Mouse (Mus musculus) testis, adult 2 months (tissue): ENCODE results near the gene Bpifb1. TPM values are rescaled to one million over a fixed set of nuclear protein-coding genes. Genes with fewer than 3 reads are reported as not detected.
"Not testable (repeated sequence)": the region's sequence is repeated elsewhere in the genome, so short reads cannot be mapped to it uniquely, and the experiment has no call there.

Experiments used
- H3K27ac ChIP-seq: fragments of 200-500 bp; 2 replicates; pipeline ENCODE4 v1.5.1; 2012; ENCODE audit warnings: low read depth, low read length; ENCODE audit not compliant: control insufficient read depth, insufficient read depth
- H3K27me3 ChIP-seq: fragments of 200-500 bp; 2 replicates; pipeline ENCODE4 v1.6.1; 2012; ENCODE audit warnings: mild to moderate bottlenecking, low read length, moderate library complexity; ENCODE audit not compliant: control insufficient read depth, insufficient read depth
- H3K36me3 ChIP-seq: fragments of 200-500 bp; 2 replicates; pipeline ENCODE4 v1.6.1; 2012; ENCODE audit warnings: mild to moderate bottlenecking, low read length; ENCODE audit not compliant: control insufficient read depth, insufficient read depth
- H3K4me1 ChIP-seq: fragments of 200-500 bp; 2 replicates; pipeline ENCODE4 v1.6.1; 2012; ENCODE audit warnings: low read length; ENCODE audit not compliant: control insufficient read depth, insufficient read depth
- H3K4me3 ChIP-seq: fragments of 200-500 bp; 2 replicates; pipeline ENCODE4 v1.5.1; 2012; ENCODE audit warnings: low read depth, mild to moderate bottlenecking, low read length, moderate library complexity, mixed read lengths; ENCODE audit not compliant: control insufficient read depth
- CTCF ChIP-seq: fragments of 200-500 bp; IDR thresholded peaks from 2 replicates; pipeline ENCODE4 v1.5.1; 2012; ENCODE audit warnings: low read depth, mild to moderate bottlenecking, inconsistent platforms, low read length, moderate library complexity; ENCODE audit not compliant: control insufficient read depth, insufficient read depth, insufficient replicate concordance
- POLR2A ChIP-seq: fragments of 200-500 bp; IDR thresholded peaks from 2 replicates; pipeline ENCODE4 v1.6.1; 2012; ENCODE audit warnings: low read depth, mild to moderate bottlenecking, inconsistent platforms, low read length, moderate library complexity; ENCODE audit not compliant: control insufficient read depth
- polyA plus RNA-seq: library from polyadenylated mRNA; depleted of rRNA; stranded (reverse); fragments of >200 nt; gene quantifications from 2 replicates; pipeline ENCODE4 v1.2.3, GENCODE M21; 2012

Gene Bpifb1
- polyA plus RNA-seq, 1 experiment: 0.42 TPM

- Histone ChIP-seq H3K27ac (no peak overlapping the region), H3K36me3 (no peaks in the 10 kb centered on the region), H3K27me3 (no peaks in the 10 kb centered on the region), H3K4me3 (no peak overlapping the region), H3K4me1 (no peaks in the 10 kb centered on the region)
- TF ChIP-seq POLR2A (no peak), CTCF (no peak)
These were observed 21.4 kb upstream of the Bpifb1 start for GRCm38 (mm10) chr2:154169172-154169571.

- TF ChIP-seq POLR2A: no peak
- TF ChIP-seq CTCF: no peak
- Histone ChIP-seq H3K36me3 (no peaks in the 10 kb centered on the region), H3K27me3 (no peaks in the 10 kb centered on the region), H3K4me1 (no peaks in the 10 kb centered on the region), H3K4me3 (no peak overlapping the region), H3K27ac (no peak overlapping the region)
These were observed 19.0 kb upstream of the Bpifb1 start for GRCm38 (mm10) chr2:154171621-154172020.

DNA sequence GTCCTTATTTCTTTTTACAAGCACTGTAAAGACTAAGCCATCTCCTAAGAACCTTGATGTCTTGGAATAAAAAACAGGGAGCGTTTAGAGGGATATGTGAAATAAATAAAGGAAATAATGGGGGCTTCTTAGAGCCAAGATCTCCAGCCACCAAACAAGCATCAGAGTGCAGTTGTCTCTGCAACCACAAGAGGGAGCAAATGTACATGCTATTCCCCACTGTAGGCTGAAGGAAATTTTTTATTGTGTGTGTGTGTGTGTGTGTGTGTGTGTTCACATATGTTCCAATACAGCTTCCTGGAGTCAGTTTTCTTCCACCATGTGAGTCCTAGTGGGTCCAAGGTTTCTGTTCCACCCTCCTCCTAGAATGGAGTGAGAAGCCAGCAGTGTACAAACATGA is 17.3 kb upstream of the Bpifb1 start:
- no peaks in the 10 kb centered on the region for H3K4me1 ChIP-seq
- H3K4me3 ChIP-seq: no peak overlapping the region
- no peak overlapping the region for H3K27ac ChIP-seq
- H3K36me3 ChIP-seq: no peaks in the 10 kb centered on the region
- TF ChIP-seq POLR2A (no peak), CTCF (no peak)
- no peaks in the 10 kb centered on the region for H3K27me3 ChIP-seq

GRCm38 (mm10) chr2:154181900-154182299 is 8.7 kb upstream of the Bpifb1 start:
- H3K27ac ChIP-seq, H3K4me3 ChIP-seq, H3K36me3 ChIP-seq, H3K27me3 ChIP-seq, H3K4me1 ChIP-seq: not testable (repeated sequence)

DNA sequence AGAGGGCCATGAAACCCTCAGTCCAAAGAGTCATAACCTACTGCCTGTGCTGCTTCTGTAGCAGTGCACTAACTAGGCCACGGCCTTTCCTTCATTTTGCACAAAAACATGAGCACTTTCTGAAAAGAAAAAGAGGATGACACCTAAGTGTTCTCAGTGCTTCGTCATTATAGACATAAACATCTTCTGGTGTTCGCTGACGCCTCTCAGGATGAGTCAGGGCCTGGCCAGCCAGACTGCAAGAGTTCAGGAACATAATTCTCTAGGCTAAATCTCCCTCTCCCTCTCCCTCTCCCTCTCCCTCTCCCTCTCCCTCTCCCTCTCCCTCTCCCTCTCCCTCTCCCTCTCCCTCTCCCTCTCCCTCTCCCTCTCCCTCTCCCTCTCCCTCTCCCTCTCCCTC is 7.6 kb upstream of the Bpifb1 start:
- H3K27ac ChIP-seq, H3K27me3 ChIP-seq, H3K4me3 ChIP-seq, H3K36me3 ChIP-seq, H3K4me1 ChIP-seq: not testable (repeated sequence)

DNA sequence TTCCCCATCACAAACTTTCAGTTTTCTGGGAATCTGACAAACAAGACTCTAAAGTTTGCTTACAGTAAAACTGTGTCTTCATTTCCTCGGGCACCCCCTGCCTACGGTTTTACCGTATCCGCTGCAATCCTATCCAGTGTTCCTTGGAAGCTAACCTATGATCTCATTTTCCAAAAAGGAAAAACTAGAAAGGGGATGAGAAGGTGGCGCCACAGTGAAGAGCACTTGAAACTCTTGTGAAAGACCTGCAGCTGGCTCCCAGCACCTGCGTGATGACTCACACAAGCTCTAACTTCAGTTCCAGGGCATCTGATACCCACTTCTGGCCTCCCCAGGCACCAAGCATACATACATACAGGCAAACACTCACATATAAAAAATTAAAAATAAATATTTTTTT is 5.3 kb upstream of the Bpifb1 start:
- no peak overlapping the region for H3K27ac ChIP-seq
- no peaks in the 10 kb centered on the region for H3K4me1 ChIP-seq
- no peak overlapping the region for H3K4me3 ChIP-seq
- no peaks in the 10 kb centered on the region for H3K27me3 ChIP-seq
- no peak for TF ChIP-seq CTCF
- TF ChIP-seq POLR2A: no peak
- no peaks in the 10 kb centered on the region for H3K36me3 ChIP-seq

- Histone ChIP-seq H3K27me3 (no peaks in the 10 kb centered on the region), H3K36me3 (no peaks in the 10 kb centered on the region), H3K4me3 (no peak overlapping the region), H3K27ac (no peak overlapping the region), H3K4me1 (no peaks in the 10 kb centered on the region)
- TF ChIP-seq POLR2A: no peak
- no peak for TF ChIP-seq CTCF
These were observed 4.9 kb upstream of the Bpifb1 start for GRCm38 (mm10) chr2:154185748-154186147.

- no peaks in the 10 kb centered on the region for H3K36me3 ChIP-seq
- TF ChIP-seq CTCF (no peak), POLR2A (no peak)
- no peak overlapping the region for H3K27ac ChIP-seq
These were observed 3.1 kb upstream of the Bpifb1 start for GRCm38 (mm10) chr2:154187468-154187867.

More at GRCm38 (mm10) chr2:154187468-154187867, 3.1 kb upstream of the Bpifb1 start:
- no peaks in the 10 kb centered on the region; the same call in 1 of the 2 replicates for H3K4me1 ChIP-seq
- H3K4me3 ChIP-seq: no peak overlapping the region
- H3K27me3 ChIP-seq: no peaks in the 10 kb centered on the region
